Mouse (Mus musculus) embryonic fibroblast, embryonic 13.5 days (primary cell): ENCODE measurements around the gene Osbp2.

Experiments used
- CTCF ChIP-seq: IDR thresholded peaks from 2 replicates; pipeline ENCODE4 v1.5.1; 2011; ENCODE audit warnings: mild to moderate bottlenecking, control low read depth, low read length, moderate library complexity, borderline replicate concordance; ENCODE audit not compliant: insufficient read depth
- POLR2A ChIP-seq: IDR thresholded peaks from 2 replicates; pipeline ENCODE4 v1.6.1; 2011; ENCODE audit warnings: low read depth, mild to moderate bottlenecking, control low read depth, low read length, moderate library complexity

DNA sequence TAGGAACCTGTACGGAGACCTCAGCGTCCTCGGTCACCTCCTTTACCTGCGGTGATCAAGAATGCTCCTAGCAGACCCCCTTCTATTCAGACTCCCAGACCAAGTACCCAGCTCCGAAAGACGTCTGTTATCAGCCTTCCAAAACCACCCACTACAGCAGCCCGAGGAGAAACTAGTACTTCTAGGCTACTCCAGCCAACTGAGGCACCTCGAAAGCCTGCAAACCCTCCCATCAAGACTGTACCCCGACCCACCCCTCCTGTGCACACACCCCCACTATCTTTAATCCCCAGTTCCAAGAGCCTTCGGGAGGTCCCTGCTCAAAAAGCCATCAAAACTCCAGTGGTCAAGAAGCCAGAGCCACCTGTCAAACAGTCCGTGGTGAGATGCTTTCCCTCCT, 180.0 kb downstream of the Osbp2 start:
- TF ChIP-seq CTCF: no peak
- no peak for TF ChIP-seq POLR2A
